Mouse (Mus musculus) neural tube, embryonic 15.5 days (tissue): ENCODE measurements at regions not wholly inside any gene's neighbourhood (a gene's known extent, or its start where the extent isn't known, plus 50 kb on each side); places are given as distances from the start of the nearest gene placed in this dataset.

Experiments used
- ATAC-seq: fragments of 200-750 bp; cut with Nextera tagmentation; 2 replicates; pipeline ENCODE4 v1.8.0; 2017; ENCODE audit warnings: mild to moderate bottlenecking, moderate TSS enrichment, moderate library complexity; ENCODE audit not compliant: low FRiP score
- H3K27ac ChIP-seq: fragments of 300-500 bp; sonication (generic); replicated peaks from 2 replicates; pipeline ENCODE4 v1.5.1; 2015; ENCODE audit warnings: mild to moderate bottlenecking, inconsistent platforms
- H3K27me3 ChIP-seq: fragments of 300-500 bp; sonication (generic); replicated peaks from 2 replicates; pipeline ENCODE4 v1.6.1; 2015; ENCODE audit warnings: inconsistent platforms
- H3K36me3 ChIP-seq: fragments of 300-500 bp; sonication (generic); 2 replicates; pipeline ENCODE4 v1.6.1; 2015; ENCODE audit warnings: inconsistent platforms
- H3K4me1 ChIP-seq: fragments of 300-500 bp; sonication (generic); 2 replicates; pipeline ENCODE4 v1.6.1; 2015; ENCODE audit warnings: inconsistent platforms
- H3K4me2 ChIP-seq: fragments of 300-500 bp; sonication (generic); 2 replicates; pipeline ENCODE4 v1.6.1; 2015; ENCODE audit warnings: inconsistent platforms, mild to moderate bottlenecking, moderate library complexity
- H3K4me3 ChIP-seq: fragments of 300-500 bp; sonication (generic); replicated peaks from 2 replicates; pipeline ENCODE4 v1.5.1; 2015; ENCODE audit warnings: mild to moderate bottlenecking, inconsistent platforms
- H3K9ac ChIP-seq: fragments of 300-500 bp; sonication (generic); replicated peaks from 2 replicates; pipeline ENCODE4 v1.6.1; 2015; ENCODE audit warnings: mild to moderate bottlenecking, inconsistent platforms
- H3K9me3 ChIP-seq: fragments of 300-500 bp; sonication (generic); replicated peaks from 2 replicates; pipeline ENCODE4 v1.6.1; 2016; ENCODE audit warnings: inconsistent platforms
- WGBS: fragments of 180-500 bp; shearing (Covaris S2); methylation state at CpG from one replicate; pipeline ENCODE4 v1.1.7; 2015; ENCODE audit warnings: mixed read lengths; 5-methylcytosine and 5-hydroxymethylcytosine counted together

DNA sequence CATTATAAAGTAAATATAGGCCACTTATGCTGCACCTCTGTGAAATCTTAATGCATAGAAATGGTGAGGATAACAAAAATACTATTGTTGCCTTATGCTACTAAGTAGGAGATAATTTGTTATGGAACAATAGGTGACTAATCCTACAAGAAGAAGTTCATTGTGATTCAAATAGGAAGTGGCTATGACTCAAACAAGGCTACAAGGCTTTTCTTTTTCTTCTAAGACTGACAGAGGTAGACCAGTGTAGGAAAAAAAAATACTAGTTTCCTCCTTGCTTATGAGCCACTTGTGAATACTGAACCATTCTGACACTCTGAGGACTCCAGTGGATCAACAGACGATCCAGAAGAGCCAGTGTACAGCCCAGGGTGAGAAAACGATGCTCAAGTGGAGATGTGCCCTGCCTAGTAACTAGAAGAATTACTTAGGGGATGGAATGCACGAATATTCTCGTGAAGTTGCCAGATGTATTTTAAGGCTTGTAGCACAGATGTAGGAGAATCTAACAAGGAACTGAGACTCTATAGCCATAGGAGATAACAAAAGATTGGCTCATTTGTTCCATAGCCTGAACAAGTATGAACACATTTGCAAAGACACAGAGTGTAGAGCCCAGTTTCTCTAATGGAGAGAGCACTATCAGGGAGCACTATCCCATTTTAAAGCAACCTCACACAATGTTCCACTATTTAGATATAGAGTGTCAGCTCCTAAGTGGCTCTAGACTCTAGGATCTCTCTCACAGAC lies 60.3 kb downstream of the Fzd1 start:
- no peak overlapping the region for H3K4me2 ChIP-seq
- H3K27ac ChIP-seq: no peak overlapping the region
- 81% methylated on average over 4 of the region's 4 CpGs for WGBS
- H3K36me3 ChIP-seq: no peaks in the 10 kb centered on the region
- H3K4me3 ChIP-seq: no peak overlapping the region
- no peak overlapping the region for H3K9ac ChIP-seq
- H3K4me1 ChIP-seq: no peaks in the 10 kb centered on the region
- no peaks in the 10 kb centered on the region for H3K27me3 ChIP-seq
- H3K9me3 ChIP-seq: no peaks in the 10 kb centered on the region
- ATAC-seq: no peak

- no peak overlapping the region for H3K27ac ChIP-seq
- no peaks in the 10 kb centered on the region for H3K9me3 ChIP-seq
- no peaks in the 10 kb centered on the region for H3K27me3 ChIP-seq
- no peak for ATAC-seq
- no peak overlapping the region for H3K4me3 ChIP-seq
- no peaks in the 10 kb centered on the region for H3K36me3 ChIP-seq
- H3K4me2 ChIP-seq: no peak overlapping the region
- no peak overlapping the region for H3K9ac ChIP-seq
- no peaks in the 10 kb centered on the region for H3K4me1 ChIP-seq
Measured at GRCm38 (mm10) chr5:4696701-4697100, 61.1 kb downstream of the Fzd1 start.

GRCm38 (mm10) chr5:4689130-4689529 lies 68.7 kb downstream of the Fzd1 start:
- Histone ChIP-seq H3K9ac (no peak overlapping the region), H3K4me2 (no peak overlapping the region), H3K4me3 (no peak overlapping the region), H3K27ac (no peak overlapping the region), H3K9me3 (no peaks in the 10 kb centered on the region), H3K4me1 (no peaks in the 10 kb centered on the region), H3K27me3 (no peaks in the 10 kb centered on the region), H3K36me3 (no peaks in the 10 kb centered on the region)
- ATAC-seq: no peak
- WGBS: 88% methylated on average over 2 of the region's 2 CpGs

DNA sequence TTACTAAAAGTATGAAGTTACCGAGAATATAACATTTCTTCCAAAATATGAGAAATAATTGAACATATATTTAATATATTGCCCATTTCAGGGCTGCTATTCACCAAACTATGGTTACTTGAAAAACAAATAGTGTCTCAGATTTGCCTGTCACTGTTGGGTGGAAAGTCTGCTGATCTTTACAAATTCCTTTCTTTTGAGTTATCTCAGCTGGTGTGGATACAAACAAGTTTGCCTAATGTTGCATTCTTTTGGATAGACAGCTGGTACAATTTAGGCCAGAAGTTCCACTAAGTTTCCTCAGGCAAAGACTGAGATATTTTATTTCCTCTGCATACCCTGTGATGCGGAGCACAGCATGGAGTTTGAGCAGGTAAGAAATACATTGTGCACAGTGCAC lies 82.5 kb downstream of the Fzd1 start:
- Histone ChIP-seq H3K9ac (no peak overlapping the region), H3K27me3 (no peaks in the 10 kb centered on the region), H3K36me3 (no peaks in the 10 kb centered on the region), H3K4me2 (no peak overlapping the region), H3K4me3 (no peak overlapping the region), H3K9me3 (no peaks in the 10 kb centered on the region), H3K4me1 (no peaks in the 10 kb centered on the region), H3K27ac (no peak overlapping the region)
- 94% methylated on average over 2 of the region's 2 CpGs for WGBS
- no peak for ATAC-seq

DNA sequence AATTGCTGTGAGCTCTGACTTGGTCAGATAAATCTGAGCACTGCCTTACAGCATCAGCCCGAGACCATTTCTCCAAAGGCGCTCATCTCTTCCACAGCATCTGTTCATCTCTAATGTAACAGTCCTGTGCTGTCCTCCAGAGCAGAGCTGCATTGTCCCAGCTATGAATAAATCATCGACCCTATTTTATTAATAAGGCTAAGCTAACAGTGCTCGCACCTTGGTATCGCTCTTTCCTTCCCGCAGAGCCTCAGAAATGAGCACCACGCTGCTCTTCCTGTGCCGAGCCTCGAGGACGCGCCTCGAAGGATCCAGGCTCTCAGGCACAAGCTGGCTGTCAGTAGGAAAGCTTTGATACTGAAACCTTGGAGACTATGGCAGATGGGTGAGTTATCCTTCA lies 91.5 kb downstream of the Fzd1 start:
- Histone ChIP-seq H3K4me1 (peaks cover 26% of the 10 kb centered on the region), H3K4me3 (no peak overlapping the region), H3K9ac (no peak overlapping the region; the same call in 1 of the 2 replicates), H3K4me2 (peak overlapping the region; percentile 32), H3K36me3 (no peaks in the 10 kb centered on the region), H3K27me3 (no peaks in the 10 kb centered on the region), H3K27ac (no peak overlapping the region), H3K9me3 (no peaks in the 10 kb centered on the region)
- peak; percentile 49 for ATAC-seq
- WGBS: 57% methylated on average over 12 of the region's 12 CpGs

DNA sequence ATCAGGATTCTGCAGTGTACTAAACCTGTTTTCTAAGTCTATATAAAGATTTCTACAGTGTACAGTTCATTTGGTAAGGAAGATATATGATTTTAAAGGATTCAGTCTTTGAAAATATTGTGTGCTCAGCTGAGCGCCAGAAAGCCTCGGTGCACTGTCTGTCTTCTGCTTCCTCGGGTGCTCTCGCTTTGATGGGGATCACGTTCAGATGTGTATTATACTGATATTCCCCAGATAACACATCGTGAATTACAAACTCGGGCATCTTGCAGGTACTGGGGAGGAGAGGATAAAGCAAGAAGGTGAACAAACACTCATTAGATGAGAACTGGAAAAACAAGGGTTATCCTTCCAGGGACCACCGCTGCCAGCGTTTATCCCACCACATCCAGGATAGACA lies 91.9 kb downstream of the Fzd1 start:
- Histone ChIP-seq H3K36me3 (no peaks in the 10 kb centered on the region), H3K9ac (no peak overlapping the region)
- WGBS: 60% methylated on average over 9 of the region's 9 CpGs

GRCm38 (mm10) chr5:4664918-4665317 lies 92.9 kb downstream of the Fzd1 start:
- Histone ChIP-seq H3K4me2 (no peak overlapping the region), H3K9ac (no peak overlapping the region), H3K9me3 (no peaks in the 10 kb centered on the region), H3K4me3 (no peak overlapping the region), H3K27ac (no peak overlapping the region), H3K4me1 (peaks cover 27% of the 10 kb centered on the region), H3K27me3 (no peaks in the 10 kb centered on the region), H3K36me3 (no peaks in the 10 kb centered on the region)
- ATAC-seq: no peak
- 67% methylated on average over 4 of the region's 4 CpGs for WGBS

More for the DNA sequence above, 91.9 kb downstream of the Fzd1 start:
- no peak overlapping the region for H3K4me3 ChIP-seq
- no peak overlapping the region for H3K27ac ChIP-seq
- ATAC-seq: no peak
- no peaks in the 10 kb centered on the region for H3K27me3 ChIP-seq
- no peaks in the 10 kb centered on the region for H3K9me3 ChIP-seq
- peaks cover 27% of the 10 kb centered on the region for H3K4me1 ChIP-seq
- H3K4me2 ChIP-seq: peak overlapping the region; percentile 32

DNA sequence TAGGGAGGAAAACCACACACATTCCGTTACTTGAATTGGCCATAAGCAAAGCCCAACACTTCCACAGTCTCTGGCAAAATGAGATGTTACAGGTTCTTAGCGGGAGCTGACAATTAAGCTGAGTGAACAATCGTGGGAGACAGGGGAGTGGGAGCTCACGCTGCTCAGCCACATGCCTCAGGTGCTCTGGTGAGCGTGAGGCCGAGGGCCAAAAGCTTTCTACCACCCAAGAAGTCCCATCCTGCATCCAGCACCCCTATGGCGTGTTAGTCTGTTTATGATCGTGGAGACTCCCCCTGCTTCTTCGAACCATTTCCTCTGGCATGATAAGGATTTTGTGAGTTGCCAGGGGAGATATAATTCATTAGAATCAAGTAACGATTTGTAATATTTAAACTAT lies 93.3 kb downstream of the Fzd1 start:
- Histone ChIP-seq H3K27me3 (no peaks in the 10 kb centered on the region), H3K27ac (no peak overlapping the region)
- 48% methylated on average over 10 of the region's 10 CpGs for WGBS

DNA sequence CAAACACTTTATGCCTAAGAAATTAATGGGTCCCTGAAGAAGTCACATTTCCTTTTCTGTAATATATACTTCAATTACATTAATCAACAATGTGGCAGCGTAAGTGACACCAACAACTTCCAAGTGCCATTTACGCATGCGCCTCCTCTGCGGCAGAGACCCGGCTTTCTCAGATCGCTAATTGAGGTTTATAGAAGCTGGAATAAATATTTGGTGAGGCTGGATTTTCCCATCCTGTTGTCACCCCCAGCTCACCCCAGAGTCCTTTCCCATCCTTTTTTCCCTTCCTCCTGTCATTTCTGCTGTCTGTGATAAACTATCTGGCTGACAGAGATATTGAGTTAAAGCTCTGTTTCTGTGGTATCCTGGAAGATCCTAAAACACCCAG lies 95.6 kb downstream of the Fzd1 start:
- Histone ChIP-seq H3K27ac (no peak overlapping the region), H3K4me1 (peaks cover 27% of the 10 kb centered on the region), H3K27me3 (no peaks in the 10 kb centered on the region), H3K4me2 (peak overlapping the region; percentile 33), H3K4me3 (no peak overlapping the region), H3K9ac (no peak overlapping the region), H3K9me3 (0 out of 2 replicates have a peak, but pooled peaks cover under 1% of the 10 kb centered on the region), H3K36me3 (no peaks in the 10 kb centered on the region)
- 48% methylated on average over 6 of the region's 6 CpGs for WGBS
- no peak for ATAC-seq

More for the DNA sequence above, 93.3 kb downstream of the Fzd1 start:
- Histone ChIP-seq H3K4me1 (peaks cover 27% of the 10 kb centered on the region), H3K4me2 (no peak overlapping the region), H3K36me3 (no peaks in the 10 kb centered on the region), H3K9me3 (no peaks in the 10 kb centered on the region), H3K9ac (no peak overlapping the region), H3K4me3 (no peak overlapping the region)
- no peak; the same call in 1 of the 2 replicates for ATAC-seq

GRCm38 (mm10) chr5:4661420-4662197 lies 96.2 kb downstream of the Fzd1 start:
- no peak for ATAC-seq
- Histone ChIP-seq H3K4me1 (peaks cover 26% of the 10 kb centered on the region), H3K4me2 (0 out of 2 replicates have a peak overlapping the region, but pooled peaks have one; percentile 33), H3K27ac (no peak overlapping the region), H3K36me3 (no peaks in the 10 kb centered on the region), H3K4me3 (no peak overlapping the region), H3K27me3 (no peaks in the 10 kb centered on the region), H3K9me3 (0 out of 2 replicates have a peak, but pooled peaks cover 4% of the 10 kb centered on the region), H3K9ac (no peak overlapping the region)
- WGBS: 30% methylated on average over 12 of the region's 12 CpGs

- Histone ChIP-seq H3K36me3 (no peaks in the 10 kb centered on the region), H3K9me3 (0 out of 2 replicates have a peak, but pooled peaks cover 4% of the 10 kb centered on the region), H3K9ac (no peak overlapping the region), H3K4me2 (no peak overlapping the region), H3K27me3 (no peaks in the 10 kb centered on the region), H3K4me1 (peaks cover 6% of the 10 kb centered on the region; the same call in 1 of the 2 replicates), H3K27ac (no peak overlapping the region), H3K4me3 (no peak overlapping the region)
- no peak for ATAC-seq
- WGBS: 43% methylated on average over 1 of the region's 1 CpGs
Measured at GRCm38 (mm10) chr5:4657982-4658381, 99.9 kb downstream of the Fzd1 start.

DNA sequence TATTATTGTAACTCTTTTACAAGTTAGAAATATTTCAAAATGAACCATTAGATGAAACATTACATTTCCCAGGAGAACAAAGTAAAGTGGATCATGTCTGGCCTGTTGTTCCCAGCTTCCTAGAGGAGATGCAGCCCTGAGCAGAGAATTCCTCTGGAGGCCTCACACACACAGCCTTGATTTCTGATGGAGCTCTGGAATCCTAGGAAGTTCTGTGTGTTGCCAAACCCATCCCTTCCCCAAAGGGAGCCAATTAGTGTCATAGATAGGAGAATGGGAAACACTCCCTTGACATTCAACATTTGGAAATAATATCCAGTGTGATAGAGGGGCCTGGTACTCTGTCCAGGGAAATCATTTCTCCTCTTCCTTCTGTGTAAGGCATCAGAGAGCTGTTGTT lies 103.6 kb downstream of the Fzd1 start:
- no peak overlapping the region for H3K9ac ChIP-seq
- no peak overlapping the region for H3K4me2 ChIP-seq
- peaks cover 13% of the 10 kb centered on the region for H3K4me1 ChIP-seq
- 0 out of 2 replicates have a peak, but pooled peaks cover 4% of the 10 kb centered on the region for H3K9me3 ChIP-seq
- H3K36me3 ChIP-seq: no peaks in the 10 kb centered on the region
- no peak for ATAC-seq
- no peak overlapping the region for H3K27ac ChIP-seq
- H3K27me3 ChIP-seq: no peaks in the 10 kb centered on the region
- H3K4me3 ChIP-seq: no peak overlapping the region
